Mouse (Mus musculus) neutrophil, adult 83 days (primary cell): ENCODE data around the gene Uqcrh. TPM values are rescaled to one million over a fixed set of nuclear protein-coding genes. Genes with fewer than 3 reads are reported as not detected.

ENCODE experiments used
- total RNA-seq, 2 experiments: library from RNA; stranded (reverse); gene quantifications; one replicate each; pipeline ENCODE4 v1.2.4; 2023

The Uqcrh gene
- total RNA-seq = 100 to 1,000 TPM; 194 to 206 TPM

DNA sequence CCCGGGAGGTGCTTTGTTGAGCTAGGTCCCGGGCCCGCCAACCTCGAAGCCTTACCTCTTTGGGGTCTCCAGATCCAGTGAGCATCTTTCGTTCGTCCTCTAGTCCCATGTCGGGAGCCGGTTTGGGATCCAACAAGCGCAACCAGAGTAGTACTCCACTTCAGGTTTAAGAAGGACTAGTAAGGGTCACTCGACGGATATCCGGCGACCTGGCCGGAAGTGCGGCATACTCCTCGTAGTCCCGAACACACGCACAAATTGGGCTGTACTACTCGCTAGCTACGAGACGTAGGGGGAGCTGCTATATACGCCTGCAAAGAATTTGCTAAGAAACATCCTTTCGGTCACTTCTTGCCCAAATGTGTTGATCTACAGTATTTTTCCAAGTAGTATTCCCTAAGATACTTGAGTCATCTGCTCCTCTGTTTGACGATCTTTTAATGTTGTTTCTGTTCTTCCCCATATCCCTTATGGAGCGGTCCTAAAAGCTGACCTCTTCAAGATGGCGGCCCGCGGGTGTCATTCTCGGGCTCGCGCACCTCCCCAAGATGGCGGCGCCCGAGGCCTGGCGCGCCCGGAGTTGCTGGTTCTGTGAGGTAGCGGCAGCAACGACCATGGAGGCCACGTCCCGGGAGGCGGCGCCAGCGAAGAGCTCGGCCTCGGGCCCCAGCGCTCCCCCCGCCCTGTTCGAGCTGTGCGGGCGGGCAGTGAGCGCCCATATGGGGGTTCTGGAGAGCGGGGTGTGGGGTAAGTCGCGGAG, at the start of gene Uqcrh, which contains the start of gene Lrrc41:
Gene Uqcrh (minus strand): TSS at position 211 of the 760 bp plus-strand sequence.
Gene Lrrc41 (plus strand): TSS at position 409 of the 760 bp plus-strand sequence.

GRCm38 (mm10) chr4:116123602-116124519, 49.0 kb upstream of the Uqcrh start, which contains the start of the genes Rad54l and Pomgnt1:
TSS of gene Rad54l (minus strand) at chr4:116123690.
TSS of gene Pomgnt1 (plus strand) at chr4:116123840.

DNA sequence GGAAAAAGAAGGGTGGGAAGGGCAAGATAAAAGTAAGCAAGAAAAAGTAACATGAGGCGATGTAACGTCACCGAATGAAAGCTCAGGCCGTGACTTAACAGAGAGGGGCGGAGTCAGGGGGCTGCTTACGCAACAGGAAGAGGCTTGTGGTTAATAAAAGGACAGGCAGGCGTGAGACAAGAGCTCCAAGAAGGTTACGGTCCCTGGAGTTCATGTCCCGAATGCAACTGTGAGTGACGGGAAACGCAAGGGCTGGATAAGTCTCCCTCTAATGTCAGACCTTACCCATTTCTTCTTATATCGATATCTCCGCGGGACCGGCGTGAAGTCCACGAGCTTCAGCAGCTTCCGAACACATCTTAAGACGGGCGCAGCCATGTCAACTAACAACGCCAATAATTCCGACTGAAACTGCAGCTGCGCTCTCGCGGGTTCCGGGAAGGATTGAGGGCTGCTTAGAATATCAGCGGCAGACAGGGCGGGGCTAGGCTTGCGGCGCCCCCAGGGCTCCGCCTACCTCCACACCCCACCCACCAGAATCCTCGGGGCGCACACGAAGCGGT, 21.4 kb downstream of the Uqcrh start, which contains the start of gene Nsun4:
Gene Nsun4 (minus strand): TSS at position 478 of the 563 bp plus-strand sequence.

GRCm38 (mm10) chr4:116017902-116018746, 56.7 kb downstream of the Uqcrh start, which contains the start of gene Faah:
TSS of gene Faah (minus strand) at chr4:116017926.

Other genes starting within 250 kb of the Uqcrh start
- gene Mob3c, start 247.0 kb downstream of the Uqcrh start, total RNA-seq = 10 to 100 TPM; 13.0 to 16.5 TPM
- gene Mknk1, start 235.9 kb downstream of the Uqcrh start, total RNA-seq = 100 to 1,000 TPM; 120 to 126 TPM
- gene Kncn, start 190.7 kb downstream of the Uqcrh start, total RNA-seq = under 1 TPM in 1 of 2 experiments, not detected in 1; 0.29 TPM
- gene 6430628N08Rik, start 184.4 kb downstream of the Uqcrh start, total RNA-seq = not detected
- gene Dmbx1, start 135.1 kb downstream of the Uqcrh start, total RNA-seq = not detected
- gene Faah, start 57.1 kb downstream of the Uqcrh start, total RNA-seq = 1 to 10 TPM in 1 of 2 experiments, under 1 TPM in 1; 0.97 to 1.1 TPM
- 1 to 10 TPM; 5.5 to 6.7 TPM for gene Nsun4, start 21.2 kb downstream of the Uqcrh start, total RNA-seq
- gene Lrrc41, start 198 bp upstream of the Uqcrh start, total RNA-seq = 10 to 100 TPM; 17.8 to 20.2 TPM
- gene Rad54l, start 48.6 kb upstream of the Uqcrh start, total RNA-seq = 10 to 100 TPM; 17.5 to 22.4 TPM
- gene Pomgnt1, start 48.8 kb upstream of the Uqcrh start, total RNA-seq = 10 to 100 TPM in 1 of 2 experiments, 1 to 10 TPM in 1; 9.4 to 14.1 TPM
- not detected for gene Lurap1, start 76.3 kb upstream of the Uqcrh start, total RNA-seq
- gene Tspan1, start 92.5 kb upstream of the Uqcrh start, total RNA-seq = not detected
- gene 1700042G07Rik, start 98.3 kb upstream of the Uqcrh start, total RNA-seq = not detected
- gene Gm49337, start 98.3 kb upstream of the Uqcrh start, total RNA-seq = not detected
- gene Pik3r3, start 146.5 kb upstream of the Uqcrh start, total RNA-seq = under 1 TPM; 0.90 to 0.94 TPM